Mouse (Mus musculus): ENCODE measurements around the gene Map6d1. TPM values are rescaled to one million over a fixed set of nuclear protein-coding genes. Genes with fewer than 3 reads are reported as not detected.

Gene Map6d1
- 1 to 10 TPM; 1.5 TPM for total RNA-seq (2021)

GRCm38 (mm10) chr16:20240468-20241414 is at the start of gene Map6d1:
Gene Map6d1 (minus strand): TSS chr16:20241358.
- DNase-seq: peak; percentile 50

GRCm38 (mm10) chr16:20280238-20280637 is 39.1 kb upstream of the Map6d1 start:
- DNase-seq: no peak

- no peak for DNase-seq
Observed at GRCm38 (mm10) chr16:20279395-20279794, 38.2 kb upstream of the Map6d1 start.

GRCm38 (mm10) chr16:20272994-20273393 is 31.8 kb upstream of the Map6d1 start:
- DNase-seq: no peak

GRCm38 (mm10) chr16:20271339-20271738 is 30.2 kb upstream of the Map6d1 start:
- DNase-seq: no peak

- no peak for DNase-seq
Observed at GRCm38 (mm10) chr16:20265089-20265488, 23.9 kb upstream of the Map6d1 start.

- no peak for DNase-seq
Observed at GRCm38 (mm10) chr16:20257926-20258325, 16.8 kb upstream of the Map6d1 start.

- no peak for DNase-seq
Observed at GRCm38 (mm10) chr16:20248442-20249174, 7.5 kb upstream of the Map6d1 start.

- DNase-seq: no peak
Observed at GRCm38 (mm10) chr16:20247103-20247502, 5.9 kb upstream of the Map6d1 start.

- DNase-seq: no peak
Observed at GRCm38 (mm10) chr16:20238646-20239045, 2.5 kb downstream of the Map6d1 start.

- no peak for DNase-seq
Observed at GRCm38 (mm10) chr16:20237426-20237825, 3.7 kb downstream of the Map6d1 start.

GRCm38 (mm10) chr16:20234406-20234805 is 6.8 kb downstream of the Map6d1 start:
- DNase-seq: no peak

GRCm38 (mm10) chr16:20228167-20228566 is 13.0 kb downstream of the Map6d1 start:
- no peak for DNase-seq

- DNase-seq: peak; percentile 32
Observed at GRCm38 (mm10) chr16:20227504-20227903, 13.7 kb downstream of the Map6d1 start.

GRCm38 (mm10) chr16:20226676-20227075 is 14.5 kb downstream of the Map6d1 start:
- DNase-seq: no peak

- no peak for DNase-seq
Observed at GRCm38 (mm10) chr16:20222726-20223125, 18.4 kb downstream of the Map6d1 start.

GRCm38 (mm10) chr16:20213591-20214226 is 27.4 kb downstream of the Map6d1 start:
- peak; percentile 70 for DNase-seq

- DNase-seq: no peak
Observed at GRCm38 (mm10) chr16:20199501-20200201, 41.5 kb downstream of the Map6d1 start.

- no peak for DNase-seq
Observed at GRCm38 (mm10) chr16:20196962-20197361, 44.2 kb downstream of the Map6d1 start.

GRCm38 (mm10) chr16:20195546-20195945 is 45.6 kb downstream of the Map6d1 start:
- DNase-seq: peak; percentile 37

- no peak for DNase-seq
Observed at GRCm38 (mm10) chr16:20192043-20192442, 49.1 kb downstream of the Map6d1 start.

- DNase-seq: no peak
Observed at GRCm38 (mm10) chr16:20191161-20191882, 49.8 kb downstream of the Map6d1 start.
